ENCODE assay signal across 15 mouse cellular contexts in genomic region chr10:8878824-8879223, GRCm38 (mm10). TPM values are rescaled to one million over a fixed set of nuclear protein-coding genes. Genes with fewer than 3 reads are reported as not detected.
DNase-seq lines count a peak whose midpoint lies in the region; ATAC-seq and TF ChIP-seq lines count a peak whose summit lies in the region.
"Had no signal": no experiment of that assay in that cellular context is flagged by ENCODE, and none has a peak within 500 bp of the region (broad histone marks: within the 10 kb centered on the region; RNA-seq: fewer than 3 reads in every experiment).

No protein-coding gene starts in this region.

- peaks cover 3% of the 10 kb centered on the region for H3K36me3 ChIP-seq in heart, embryonic 12.5 days
- H3K36me3 ChIP-seq in neural tube, embryonic 12.5 days = no peaks in the 10 kb centered on the region
- no peaks in the 10 kb centered on the region for H3K36me3 ChIP-seq in liver, embryonic 16.5 days (ENCODE audit: control insufficient read depth, insufficient read depth)
- no peaks in the 10 kb centered on the region for H3K36me3 ChIP-seq in stomach, postnatal 0 days (ENCODE audit: control insufficient read depth, insufficient read depth, low read length)
- peaks cover 13% of the 10 kb centered on the region; the same call in 1 of the 2 replicates for H3K36me3 ChIP-seq in midbrain, embryonic 10.5 days
- H3K36me3 ChIP-seq: neural tube, embryonic 15.5 days had no signal

- no peaks in the 10 kb centered on the region for H3K27me3 ChIP-seq in heart, embryonic 12.5 days (replicated peaks)
- no peaks in the 10 kb centered on the region for H3K27me3 ChIP-seq in neural tube, embryonic 12.5 days (replicated peaks)
- H3K27me3 ChIP-seq in liver, embryonic 16.5 days (ENCODE audit: control insufficient read depth, insufficient read depth, low read depth, low read length) = no peaks in the 10 kb centered on the region
- H3K27me3 ChIP-seq in stomach, postnatal 0 days (ENCODE audit: control insufficient read depth, insufficient read depth, low read length) = no peaks in the 10 kb centered on the region
- no peaks in the 10 kb centered on the region for H3K27me3 ChIP-seq in midbrain, embryonic 10.5 days (ENCODE audit: low read depth, poor library complexity, severe bottlenecking)
- H3K27me3 ChIP-seq: limb, embryonic 13.5 days; neural tube, embryonic 15.5 days had no signal

- TF ChIP-seq EP300 in stomach, postnatal 0 days (optimal IDR thresholded peaks at IDR 0.05) = no peak

- no peak overlapping the region for H3K27ac ChIP-seq in heart, embryonic 12.5 days (ENCODE audit: poor library complexity, severe bottlenecking)
- no peak overlapping the region for H3K27ac ChIP-seq in neural tube, embryonic 12.5 days
- H3K27ac ChIP-seq in liver, embryonic 16.5 days (ENCODE audit: low read length) = no peak overlapping the region
- H3K27ac ChIP-seq in stomach, postnatal 0 days (replicated peaks) = no peak overlapping the region
- no peak overlapping the region for H3K27ac ChIP-seq in midbrain, embryonic 10.5 days (replicated peaks)
- H3K27ac ChIP-seq: limb, embryonic 13.5 days; neural tube, embryonic 15.5 days had no signal

- TF ChIP-seq CTCF in stomach, postnatal 0 days (IDR thresholded peaks at IDR 0.05; ENCODE audit: low read depth) = no peak

- 24% methylated on average over 9 of the region's 9 CpGs for WGBS in heart, embryonic 12.5 days
- WGBS in neural tube, embryonic 12.5 days = 43% methylated on average over 9 of the region's 9 CpGs
- 17% methylated on average over 9 of the region's 9 CpGs for WGBS in liver, embryonic 16.5 days (ENCODE audit: insufficient replicate concordance)
- WGBS in stomach, postnatal 0 days = 28% methylated on average over 9 of the region's 9 CpGs
- WGBS in midbrain, embryonic 10.5 days = 42% methylated on average over 9 of the region's 9 CpGs

- H3K4me3 ChIP-seq in heart, embryonic 12.5 days = no peak overlapping the region
- H3K4me3 ChIP-seq in neural tube, embryonic 12.5 days = no peak overlapping the region
- 0 out of 2 replicates have a peak overlapping the region, but pooled peaks have one; percentile 2 for H3K4me3 ChIP-seq in liver, embryonic 16.5 days (ENCODE audit: low read depth, low read length)
- H3K4me3 ChIP-seq in stomach, postnatal 0 days (ENCODE audit: low read depth, low read length) = no peak overlapping the region
- no peak overlapping the region for H3K4me3 ChIP-seq in midbrain, embryonic 10.5 days
- H3K4me3 ChIP-seq: erythroblast, embryonic 14.5 days; limb, embryonic 13.5 days; neural tube, embryonic 15.5 days had no signal

- H3K9ac ChIP-seq in heart, embryonic 12.5 days = no peak overlapping the region
- H3K9ac ChIP-seq in neural tube, embryonic 12.5 days = no peak overlapping the region
- no peak overlapping the region for H3K9ac ChIP-seq in liver, embryonic 16.5 days (ENCODE audit: low read depth, low read length)
- H3K9ac ChIP-seq in stomach, postnatal 0 days (ENCODE audit: low read length) = no peak overlapping the region
- H3K9ac ChIP-seq: limb, embryonic 13.5 days; neural tube, embryonic 15.5 days had no signal

- 0 out of 2 replicates have a peak, but pooled peaks cover 2% of the 10 kb centered on the region for H3K9me3 ChIP-seq in heart, embryonic 12.5 days (replicated peaks)
- no peaks in the 10 kb centered on the region for H3K9me3 ChIP-seq in neural tube, embryonic 12.5 days
- no peaks in the 10 kb centered on the region for H3K9me3 ChIP-seq in liver, embryonic 16.5 days (replicated peaks; ENCODE audit: control insufficient read depth, low read length)
- H3K9me3 ChIP-seq in stomach, postnatal 0 days (ENCODE audit: control insufficient read depth, low read length) = no peaks in the 10 kb centered on the region
- H3K9me3 ChIP-seq in midbrain, embryonic 10.5 days (replicated peaks) = no peaks in the 10 kb centered on the region
- H3K9me3 ChIP-seq: limb, embryonic 13.5 days; neural tube, embryonic 15.5 days had no signal

- H3K4me2 ChIP-seq in heart, embryonic 12.5 days = peak overlapping the region; percentile 42
- H3K4me2 ChIP-seq in neural tube, embryonic 12.5 days (replicated peaks) = no peak overlapping the region
- peak overlapping the region; percentile 30; the same call in 1 of the 2 replicates for H3K4me2 ChIP-seq in liver, embryonic 16.5 days (ENCODE audit: low read depth, low read length)
- H3K4me2 ChIP-seq in stomach, postnatal 0 days (replicated peaks; ENCODE audit: low read depth) = peak overlapping the region; percentile 25
- H3K4me2 ChIP-seq: limb, embryonic 13.5 days; neural tube, embryonic 15.5 days had no signal

- ATAC-seq in heart, embryonic 12.5 days (ENCODE audit: insufficient number of reproducible peaks, low FRiP score) = no peak
- ATAC-seq in neural tube, embryonic 12.5 days (ENCODE audit: low FRiP score, low read depth) = peak; percentile 13; the same call in 1 of the 2 replicates
- 0 out of 2 replicates have a peak, but pooled peaks have one; percentile 9 for ATAC-seq in liver, embryonic 16.5 days (ENCODE audit: low read depth)
- no peak for ATAC-seq in stomach, postnatal 0 days (ENCODE audit: low FRiP score, low TSS enrichment)

- H3K4me1 ChIP-seq in heart, embryonic 12.5 days (replicated peaks) = peaks cover 38% of the 10 kb centered on the region
- H3K4me1 ChIP-seq in neural tube, embryonic 12.5 days = peaks cover 10% of the 10 kb centered on the region
- H3K4me1 ChIP-seq in liver, embryonic 16.5 days (ENCODE audit: control insufficient read depth, low read depth, low read length) = peaks cover 2% of the 10 kb centered on the region
- no peaks in the 10 kb centered on the region for H3K4me1 ChIP-seq in stomach, postnatal 0 days (replicated peaks; ENCODE audit: control insufficient read depth, insufficient read depth)
- H3K4me1 ChIP-seq in midbrain, embryonic 10.5 days = peaks cover 36% of the 10 kb centered on the region
- H3K4me1 ChIP-seq: neural tube, embryonic 15.5 days had no signal

- DNase-seq in heart, adult 18-20 months = no peak
- no peak for DNase-seq in neural tube, embryonic 10.5 days (ENCODE audit: extremely low spot score, low spot score)
- no peak for DNase-seq in stomach, postnatal 0 days (ENCODE audit: low spot score)
- no peak for DNase-seq in midbrain, embryonic 10.5 days (ENCODE audit: low spot score)
- no peak for DNase-seq in thymus, postnatal 10 days (ENCODE audit: low spot score in 2 of 2)
- DNase-seq: cerebellum, postnatal 36 days; kidney, adult 11 months; layer of hippocampus, adult 9-11 months; midbrain, embryonic 14.5 days had no signal

RNA-seq across cellular contexts. Expression of gene Sash1, which starts 7.0 kb away (rescaled TPM):
- 2.2 and 2.9 TPM in 2 replicates for polyA plus RNA-seq in heart, embryonic 12.5 days (2016; fragmentation: Nextera tagmentation; extraction: Ambion mirVana)
- 10 to 100 TPM; 29.7 to 31.8 TPM for total RNA-seq in heart, adult 18-20 months (2021)
- polyA plus RNA-seq in neural tube, embryonic 12.5 days (2016; fragmentation: Nextera tagmentation; extraction: Ambion mirVana) = 4.7 and 6.6 TPM in 2 replicates
- polyA plus RNA-seq in liver, embryonic 16.5 days (2015; fragmentation: Nextera tagmentation; extraction: Ambion mirVana) = 0.60 and 0.92 TPM in 2 replicates
- polyA plus RNA-seq in stomach, postnatal 0 days (2015; fragmentation: Nextera tagmentation; extraction: Ambion mirVana) = 2.8 and 3.8 TPM in 2 replicates
- polyA plus RNA-seq in midbrain, embryonic 10.5 days (2016; fragmentation: Nextera tagmentation; extraction: Ambion mirVana) = 3.1 and 3.3 TPM in 2 replicates

Comparison
In these comparisons a context has a peak if more than half of its experiments do, and no peak if none do; other contexts are left out.
1. ATAC-seq: peak in neural tube, embryonic 12.5 days (single experiment) and liver, embryonic 16.5 days (single experiment); none in heart, embryonic 12.5 days (single experiment) and stomach, postnatal 0 days (single experiment).